Mouse (Mus musculus): Measurements from ENCODE around the gene Calhm1.
"Not testable (repeated sequence)": the region's sequence is repeated elsewhere in the genome, so short reads cannot be mapped to it uniquely, and the experiment has no call there.

Calhm1 gene

DNA sequence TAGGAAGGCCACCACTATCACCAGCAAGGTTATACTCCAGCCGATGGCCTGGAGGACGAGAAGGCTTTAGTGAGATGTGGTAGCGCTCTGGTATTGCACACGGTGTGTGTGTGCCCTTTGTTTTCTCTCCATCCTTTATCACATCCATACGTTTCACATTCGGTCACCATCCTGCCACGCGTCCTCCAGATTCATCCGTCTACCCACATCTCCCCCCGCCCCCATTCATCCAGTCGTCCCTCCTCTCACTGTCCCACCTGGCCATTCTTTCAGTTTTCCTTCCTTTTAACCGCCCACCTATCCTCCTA lies 8.0 kb upstream of the Calhm1 start:
- DNase-seq (ENCODE audit: low spot score in 2 of 2), result no peak

DNA sequence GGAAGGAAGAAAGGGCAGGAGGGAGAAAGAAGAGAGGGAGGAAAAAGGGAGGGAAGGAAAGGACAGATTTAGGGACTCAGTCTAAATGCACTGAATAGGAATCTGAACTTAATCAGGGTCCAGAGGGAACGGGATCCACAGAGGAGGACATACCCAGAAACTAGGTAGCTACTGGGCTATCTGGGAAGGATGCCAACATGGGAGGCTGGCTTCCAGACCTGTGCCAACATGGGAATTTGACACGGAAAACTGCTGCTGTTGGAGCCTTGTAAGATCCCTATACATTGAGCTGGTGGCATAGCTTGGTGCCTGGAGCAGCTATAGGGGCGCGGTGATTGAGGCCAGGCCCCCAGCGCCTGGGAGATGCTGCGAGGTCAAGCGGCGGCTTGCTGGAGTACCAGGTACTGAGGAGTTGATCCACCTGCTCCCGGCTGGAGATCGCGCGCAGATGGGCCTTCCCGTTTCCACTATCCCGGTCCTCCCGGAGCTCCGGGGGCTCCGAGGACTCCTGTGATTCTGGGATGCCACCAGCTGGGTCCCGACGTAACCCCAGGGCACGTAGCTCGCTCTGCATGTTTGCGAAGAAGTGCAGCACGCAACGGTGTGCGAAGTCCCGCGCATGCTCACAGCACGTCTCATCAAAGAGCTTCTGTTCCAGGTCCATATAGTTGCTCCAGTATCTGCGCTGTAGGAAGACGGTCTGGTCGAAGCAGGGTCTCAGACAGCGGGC lies 7.4 kb upstream of the Calhm1 start:
- no peak for DNase-seq (ENCODE audit: low spot score in 2 of 2)

- no peak for DNase-seq (ENCODE audit: low spot score in 2 of 2)
Observed at GRCm38 (mm10) chr19:47149854-47150253, 5.8 kb upstream of the Calhm1 start.

GRCm38 (mm10) chr19:47148267-47148847 lies 4.3 kb upstream of the Calhm1 start:
- no peak for DNase-seq (ENCODE audit: low spot score in 2 of 2)

- no peak for DNase-seq (ENCODE audit: low spot score in 2 of 2)
Observed at GRCm38 (mm10) chr19:47142438-47142837, 1.6 kb downstream of the Calhm1 start.

DNA sequence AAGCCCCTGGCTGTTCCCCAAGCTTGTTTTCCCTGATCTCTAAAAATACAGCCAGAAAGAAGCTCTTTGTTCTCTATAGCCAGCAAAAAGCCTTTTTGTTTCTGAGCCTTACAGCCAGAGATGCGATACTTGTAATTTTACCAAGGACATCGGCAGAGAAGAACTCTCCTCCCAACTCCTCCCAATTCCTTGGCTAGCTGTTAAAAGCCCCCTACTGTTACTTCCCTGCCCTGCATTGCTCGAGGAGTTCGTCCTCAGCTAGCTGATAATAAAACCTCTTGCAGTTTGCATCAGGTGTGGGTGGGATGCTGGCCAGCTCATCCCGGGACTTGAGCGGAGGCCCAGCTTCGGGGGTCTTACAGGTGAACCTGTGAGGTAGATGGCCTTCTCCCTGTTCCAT lies 4.4 kb downstream of the Calhm1 start:
- DNase-seq (ENCODE audit: low spot score in 2 of 2), result not testable (repeated sequence)

- peak; percentile 31 to 63 for DNase-seq (ENCODE audit: low spot score in 2 of 2)
Observed at GRCm38 (mm10) chr19:47137771-47138421, 6.2 kb downstream of the Calhm1 start, which contains the start of gene Calhm2. Gene Calhm2, minus strand, starts transcription at chr19:47138294.

GRCm38 (mm10) chr19:47137051-47137581 lies 6.9 kb downstream of the Calhm1 start:
- DNase-seq (ENCODE audit: low spot score in 2 of 2), result peak in 1 of 2 experiments; percentile 50

DNA sequence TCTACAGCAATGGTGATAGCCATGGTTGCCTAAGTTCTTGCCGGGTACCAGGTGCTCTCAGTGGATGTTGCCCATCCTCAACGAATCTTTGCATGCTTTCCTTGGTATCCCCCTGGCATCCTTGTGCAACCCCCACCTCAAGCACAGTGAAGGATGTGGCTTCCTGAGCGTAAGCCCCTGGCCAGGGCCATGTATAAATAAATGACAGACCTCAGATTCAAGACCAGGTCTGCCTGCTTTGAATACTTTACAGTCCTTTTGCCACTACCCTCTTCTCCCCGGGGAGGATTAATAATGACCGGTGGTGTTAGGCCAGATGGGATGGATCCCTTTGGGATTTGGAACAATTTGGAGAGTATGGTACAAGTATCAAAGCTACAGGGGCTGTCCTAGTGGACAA lies 7.9 kb downstream of the Calhm1 start:
- DNase-seq (ENCODE audit: low spot score in 2 of 2), result no peak

DNA sequence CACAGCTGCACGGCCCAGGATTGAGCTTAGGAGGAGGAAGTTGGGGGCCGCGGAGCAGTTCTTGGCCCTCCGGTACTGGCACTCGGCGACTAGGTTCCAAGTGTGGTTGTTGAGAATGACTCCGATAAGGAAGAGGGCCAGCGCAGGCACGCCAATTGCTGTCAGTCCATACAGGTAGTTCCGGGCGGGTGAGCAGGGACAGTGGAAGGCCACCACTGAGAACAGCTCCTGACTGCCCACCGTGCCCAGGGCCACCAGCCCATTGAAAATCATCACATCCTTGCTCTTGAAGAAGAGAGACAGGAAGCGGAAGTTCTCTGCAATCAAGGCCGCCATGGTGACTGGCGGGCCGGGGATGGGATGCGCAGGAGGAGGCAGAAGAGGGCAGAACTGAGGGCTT lies 8.5 kb downstream of the Calhm1 start:
- DNase-seq (ENCODE audit: low spot score in 2 of 2), result no peak

GRCm38 (mm10) chr19:47133161-47133560 lies 10.9 kb downstream of the Calhm1 start:
- DNase-seq (ENCODE audit: low spot score in 2 of 2), result peak; percentile 21 to 50

GRCm38 (mm10) chr19:47130551-47131125 lies 13.4 kb downstream of the Calhm1 start:
- no peak for DNase-seq (ENCODE audit: low spot score in 2 of 2)

- no peak for DNase-seq (ENCODE audit: low spot score in 2 of 2)
Observed at GRCm38 (mm10) chr19:47128835-47129234, 15.2 kb downstream of the Calhm1 start.

DNA sequence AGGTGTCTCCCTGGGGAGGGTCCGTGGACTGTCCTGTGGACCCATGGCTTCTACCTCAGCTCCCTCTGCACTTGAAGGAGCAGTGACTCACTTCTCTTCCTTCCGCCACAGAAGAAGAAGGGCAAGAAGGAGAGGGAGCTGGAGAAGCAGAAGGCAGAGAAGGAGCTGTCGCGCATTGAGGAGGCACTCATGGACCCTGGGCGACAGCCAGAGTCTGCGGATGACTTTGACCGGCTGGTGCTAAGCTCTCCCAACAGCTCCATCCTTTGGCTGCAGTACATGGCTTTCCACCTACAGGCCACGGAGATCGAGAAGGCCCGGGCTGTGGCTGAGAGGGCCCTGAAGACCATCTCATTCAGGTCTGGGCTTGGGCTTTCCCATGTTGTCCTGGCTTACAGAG lies 15.9 kb downstream of the Calhm1 start:
- no peak for DNase-seq (ENCODE audit: low spot score in 2 of 2)

- DNase-seq (ENCODE audit: low spot score in 2 of 2), result peak; percentile 32 to 77
Observed at GRCm38 (mm10) chr19:47122802-47123201, 21.3 kb downstream of the Calhm1 start.

GRCm38 (mm10) chr19:47121054-47121453 lies 23.0 kb downstream of the Calhm1 start:
- DNase-seq (ENCODE audit: low spot score in 2 of 2), result no peak

DNA sequence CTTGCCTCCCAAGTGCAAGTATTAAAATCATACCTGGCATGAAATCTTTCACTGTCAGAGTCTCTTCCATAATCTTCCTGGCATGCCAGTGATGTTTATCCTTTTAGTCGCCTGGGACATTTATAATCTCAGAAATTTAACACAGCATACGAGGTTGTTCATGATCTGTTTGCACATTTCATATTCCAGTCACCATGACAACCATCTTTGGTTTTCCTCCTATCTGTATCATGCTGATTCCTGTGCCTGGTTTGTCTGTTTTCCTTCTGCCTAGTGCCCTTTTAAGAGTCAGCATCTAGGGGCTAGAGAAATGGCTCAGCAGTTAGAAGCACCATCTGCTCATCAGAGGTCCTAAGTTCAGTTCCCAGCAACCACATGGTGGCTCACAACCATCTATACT lies 25.4 kb downstream of the Calhm1 start:
- no peak for DNase-seq (ENCODE audit: low spot score in 2 of 2)

DNA sequence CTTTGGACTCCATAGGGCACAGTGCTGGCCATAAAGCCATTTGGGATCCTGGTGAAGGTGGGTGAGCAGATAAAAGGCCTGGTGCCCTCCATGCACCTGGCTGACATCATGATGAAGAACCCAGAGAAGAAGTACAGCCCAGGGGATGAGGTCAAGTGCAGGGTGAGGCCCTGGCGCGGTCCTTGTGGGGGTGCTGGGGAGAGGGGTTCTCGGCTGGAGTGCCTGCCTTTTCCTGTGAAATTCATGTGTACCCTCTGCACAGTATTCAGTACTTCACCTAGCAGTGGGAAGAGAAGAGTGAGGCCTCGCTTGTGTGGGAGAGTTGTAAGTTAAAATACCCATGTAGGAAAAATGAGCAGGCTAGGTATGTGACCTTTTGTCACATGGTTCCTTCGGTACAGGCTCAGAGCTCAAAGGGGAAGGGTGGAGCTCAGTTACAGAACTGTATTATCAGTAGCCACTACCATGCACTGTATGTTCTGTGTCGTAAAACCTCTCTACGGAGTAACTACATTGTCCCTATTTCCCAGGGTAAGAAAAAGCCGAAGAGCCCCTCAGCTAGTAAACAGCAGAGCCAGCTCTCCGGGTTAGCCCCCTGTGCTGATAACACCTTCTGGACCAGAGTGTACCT lies 39.3 kb downstream of the Calhm1 start:
- no peak for DNase-seq (ENCODE audit: low spot score in 2 of 2)

- DNase-seq (ENCODE audit: low spot score in 2 of 2), result no peak
Observed at GRCm38 (mm10) chr19:47101080-47101479, 43.0 kb downstream of the Calhm1 start.

All from spleen, postnatal 10 days (tissue).